Mouse (Mus musculus) small intestine, adult 2 months (tissue): Measurements from ENCODE around the gene Srcin1. TPM values are rescaled to one million over a fixed set of nuclear protein-coding genes. Genes with fewer than 3 reads are reported as not detected.
A peak's percentile ranks its signal among the peaks of the same experiment; 100 is the strongest.

Experiments used
- H3K27ac ChIP-seq: fragments of 200-500 bp; 2 replicates; pipeline ENCODE4 v1.5.1; 2012; ENCODE audit warnings: low read depth, low read length, control low read depth, inconsistent platforms; ENCODE audit not compliant: insufficient read depth
- H3K27me3 ChIP-seq: fragments of 200-500 bp; 2 replicates; pipeline ENCODE4 v1.6.1; 2012; ENCODE audit warnings: mild to moderate bottlenecking, moderate library complexity, low read length, inconsistent platforms; ENCODE audit not compliant: control insufficient read depth, insufficient read depth
- H3K36me3 ChIP-seq: fragments of 200-500 bp; 2 replicates; pipeline ENCODE4 v1.6.1; 2012; ENCODE audit warnings: mild to moderate bottlenecking, low read length, control low read depth, inconsistent platforms; ENCODE audit not compliant: control insufficient read depth, insufficient read depth
- H3K4me1 ChIP-seq: fragments of 200-500 bp; 2 replicates; pipeline ENCODE4 v1.6.1; 2012; ENCODE audit warnings: low read length, inconsistent platforms, mixed read lengths; ENCODE audit not compliant: control insufficient read depth, insufficient read depth, insufficient read length
- H3K4me3 ChIP-seq: fragments of 200-500 bp; 2 replicates; pipeline ENCODE4 v1.5.1; 2012; ENCODE audit warnings: low read depth, mild to moderate bottlenecking, control low read depth, inconsistent platforms, low read length, moderate library complexity
- CTCF ChIP-seq: fragments of 200-500 bp; IDR thresholded peaks from 2 replicates; pipeline ENCODE4 v1.5.1; 2012; ENCODE audit warnings: low read depth, mild to moderate bottlenecking, control low read depth, inconsistent platforms, low read length, moderate library complexity, mixed read lengths; ENCODE audit not compliant: insufficient replicate concordance, insufficient read length; ENCODE audit errors: extremely low read depth
- POLR2A ChIP-seq: fragments of 200-500 bp; IDR thresholded peaks from 2 replicates; pipeline ENCODE4 v1.6.1; 2012; ENCODE audit warnings: low read depth, mild to moderate bottlenecking, control low read depth, inconsistent platforms, low read length, moderate library complexity
- WGBS: fragments of 180-500 bp; shearing (Covaris S2); methylation state at CpG from one replicate; pipeline ENCODE4 v1.1.7; 2018; 5-methylcytosine and 5-hydroxymethylcytosine counted together
- polyA plus RNA-seq: library from polyadenylated mRNA; depleted of rRNA; stranded (reverse); fragments of >200 nt; gene quantifications from 2 replicates; pipeline ENCODE4 v1.2.3, GENCODE M21; 2012

Gene Srcin1
- polyA plus RNA-seq, 1 experiment: 0.53 TPM

DNA sequence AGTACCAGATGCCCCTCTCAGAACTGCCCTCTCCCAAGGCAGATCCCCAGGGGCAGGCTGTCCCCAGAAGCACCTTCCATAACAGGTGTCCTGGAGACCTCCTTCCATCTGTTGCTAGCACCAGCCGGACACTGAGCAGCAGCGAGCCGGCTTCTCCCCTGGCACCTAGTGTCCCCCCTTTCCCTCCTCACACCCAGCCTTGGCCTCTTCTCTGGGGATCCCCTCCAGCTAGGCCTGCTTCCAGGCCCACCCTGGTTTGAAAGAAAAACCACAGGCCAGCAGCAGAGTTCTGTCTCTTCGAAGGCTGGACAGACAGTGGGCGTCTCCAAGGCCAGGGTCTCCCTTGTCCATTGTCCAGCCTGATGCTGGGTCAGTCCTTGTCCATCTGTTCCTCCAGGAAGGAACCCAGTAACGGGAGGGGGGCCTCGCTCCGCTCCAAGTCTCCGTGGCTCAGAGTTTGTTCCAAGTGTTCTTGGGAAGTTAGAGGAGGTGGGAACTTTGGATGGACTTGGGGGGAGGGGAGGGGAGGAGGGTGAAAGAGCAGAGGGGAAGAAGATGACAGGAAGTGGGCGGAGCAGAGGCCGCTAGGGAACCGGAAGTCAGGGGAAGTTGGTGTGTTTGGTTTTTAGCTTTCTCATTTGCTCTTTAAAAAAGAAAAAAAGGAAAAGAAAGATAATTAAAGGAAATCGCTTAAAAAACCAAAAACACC, 64.2 kb downstream of the Srcin1 start:
- WGBS: 51% methylated on average over 13 of the region's 13 CpGs
- Histone ChIP-seq H3K4me3 (peak overlapping the region; percentile 28), H3K27ac (no peak overlapping the region), H3K27me3 (peaks cover 3% of the 10 kb centered on the region; the same call in 1 of the 2 replicates), H3K4me1 (no peaks in the 10 kb centered on the region), H3K36me3 (no peaks in the 10 kb centered on the region)
- no peak for TF ChIP-seq CTCF
- no peak for TF ChIP-seq POLR2A

DNA sequence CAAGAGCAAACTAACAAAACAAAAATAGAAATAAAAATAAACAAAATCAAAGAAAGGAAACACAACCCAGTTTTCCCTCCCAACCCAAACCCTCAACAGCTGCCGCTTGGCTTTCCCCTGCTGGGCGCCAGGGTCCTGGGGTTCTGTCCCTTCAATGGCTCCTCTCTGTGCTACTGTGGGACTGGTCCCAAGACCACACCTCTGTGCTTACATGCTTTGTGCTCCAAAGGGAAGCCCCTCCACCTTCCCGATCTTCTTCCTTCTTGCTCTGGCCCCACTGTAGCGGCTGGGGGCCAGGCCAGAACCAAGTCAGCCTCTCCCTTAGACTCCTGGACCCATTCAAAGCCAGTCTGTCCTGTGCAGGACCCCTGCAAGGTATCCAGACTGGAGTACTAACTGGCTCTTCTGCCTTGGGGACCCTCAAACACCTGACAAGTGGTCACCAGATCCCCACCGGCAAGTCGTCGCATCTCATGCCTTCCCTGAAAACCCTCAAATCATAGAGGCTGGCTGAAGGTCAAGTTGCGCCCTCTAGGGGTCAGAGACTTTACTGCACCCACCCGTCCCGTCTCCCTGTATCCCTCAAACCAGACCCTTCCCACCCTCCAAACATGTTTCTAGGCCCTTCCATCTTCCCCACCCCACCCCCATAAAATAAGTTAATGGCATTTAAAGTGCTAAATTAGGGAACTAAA, 64.9 kb downstream of the Srcin1 start:
- H3K4me3 ChIP-seq: no peak overlapping the region
- H3K36me3 ChIP-seq: no peaks in the 10 kb centered on the region
- 30% methylated on average over 10 of the region's 10 CpGs for WGBS
- no peaks in the 10 kb centered on the region for H3K4me1 ChIP-seq
- peaks cover 3% of the 10 kb centered on the region; the same call in 1 of the 2 replicates for H3K27me3 ChIP-seq
- TF ChIP-seq CTCF (peak; percentile 69), POLR2A (no peak)
- no peak overlapping the region for H3K27ac ChIP-seq

DNA sequence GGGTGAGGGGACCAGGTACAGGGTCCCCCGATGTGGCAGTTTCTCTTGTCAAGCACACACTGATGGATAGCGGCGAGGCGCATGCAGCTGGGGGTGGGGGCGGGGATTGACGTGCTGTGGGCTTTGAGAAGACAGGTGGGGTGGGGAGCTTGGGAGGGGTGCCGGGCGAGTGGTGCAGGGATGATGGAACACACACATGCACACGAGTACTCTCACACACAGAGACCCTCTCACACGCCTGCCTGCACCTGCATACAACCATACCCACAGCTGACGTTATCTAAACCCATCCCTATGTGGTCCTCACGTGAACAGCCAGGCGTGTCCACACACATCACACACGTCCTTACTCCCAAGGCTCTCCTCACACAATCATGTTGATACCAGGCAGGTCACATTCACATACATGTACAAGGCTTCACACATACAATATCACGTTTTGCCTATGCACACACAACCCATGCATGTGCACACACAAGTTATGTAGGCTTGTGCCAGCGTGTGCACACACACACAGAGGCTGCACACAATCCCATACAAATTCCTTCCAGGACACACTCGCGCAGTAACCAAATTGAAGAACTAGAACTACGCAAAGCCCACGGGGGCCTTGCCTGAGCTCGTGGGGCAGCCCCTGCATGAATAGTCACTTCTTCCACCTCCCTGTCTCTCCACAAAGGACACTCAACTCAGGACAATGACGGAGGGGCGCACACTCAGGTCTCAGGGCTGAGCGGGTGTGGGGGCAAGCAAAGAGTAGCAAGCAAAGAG, 66.1 kb downstream of the Srcin1 start:
- no peak for TF ChIP-seq POLR2A
- TF ChIP-seq CTCF: no peak
- no peaks in the 10 kb centered on the region for H3K36me3 ChIP-seq
- H3K4me3 ChIP-seq: no peak overlapping the region
- WGBS: 59% methylated on average over 24 of the region's 24 CpGs
- H3K27me3 ChIP-seq: no peaks in the 10 kb centered on the region
- no peak overlapping the region for H3K27ac ChIP-seq
- no peaks in the 10 kb centered on the region for H3K4me1 ChIP-seq

DNA sequence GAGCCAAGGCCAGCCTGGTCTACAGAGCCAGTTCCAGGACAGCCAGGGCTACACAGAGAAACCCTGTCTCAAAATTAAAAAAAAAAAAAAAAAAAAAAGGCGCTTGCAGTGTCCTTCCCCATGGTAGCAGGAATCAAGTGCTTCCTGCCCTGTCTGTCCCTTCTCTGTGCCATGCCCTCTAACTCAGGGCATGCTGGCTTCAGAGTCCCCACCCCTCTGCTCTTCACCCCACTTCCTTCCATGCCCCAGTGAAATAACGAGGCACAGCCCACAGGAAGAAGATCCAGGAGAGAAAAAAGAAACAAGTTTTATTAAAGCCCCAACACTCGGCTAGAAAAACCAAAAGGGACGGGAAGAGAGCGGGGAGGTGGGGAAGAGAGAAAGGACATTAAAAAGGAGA, 66.9 kb downstream of the Srcin1 start:
- Histone ChIP-seq H3K36me3 (no peaks in the 10 kb centered on the region), H3K27me3 (no peaks in the 10 kb centered on the region), H3K4me1 (no peaks in the 10 kb centered on the region), H3K4me3 (no peak overlapping the region), H3K27ac (no peak overlapping the region)
- 48% methylated on average over 5 of the region's 5 CpGs for WGBS
- TF ChIP-seq POLR2A (no peak), CTCF (no peak)

DNA sequence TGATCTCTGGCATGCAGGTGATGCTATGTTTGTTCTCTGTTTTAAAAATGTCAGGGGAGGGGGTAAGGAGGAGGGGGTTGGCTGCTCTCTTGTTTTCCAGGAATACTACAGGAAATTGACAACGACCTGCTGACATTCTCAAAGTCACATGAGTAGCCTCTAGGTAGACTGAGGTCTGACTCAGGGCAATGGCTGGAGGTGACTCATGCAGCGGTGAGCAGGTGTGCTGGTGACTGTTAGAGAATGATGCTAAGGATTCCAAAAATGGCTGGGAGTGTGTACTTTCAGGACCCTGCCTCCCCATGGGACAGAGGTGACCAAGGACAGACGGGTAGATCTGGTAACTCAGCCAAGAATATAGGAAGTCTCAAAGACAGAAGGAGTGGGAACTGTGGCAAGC, 67.8 kb downstream of the Srcin1 start:
- Histone ChIP-seq H3K4me3 (no peak overlapping the region), H3K36me3 (no peaks in the 10 kb centered on the region), H3K27me3 (no peaks in the 10 kb centered on the region), H3K4me1 (no peaks in the 10 kb centered on the region), H3K27ac (no peak overlapping the region)
- 65% methylated on average over 3 of the region's 3 CpGs for WGBS
- TF ChIP-seq CTCF: no peak
- no peak for TF ChIP-seq POLR2A

DNA sequence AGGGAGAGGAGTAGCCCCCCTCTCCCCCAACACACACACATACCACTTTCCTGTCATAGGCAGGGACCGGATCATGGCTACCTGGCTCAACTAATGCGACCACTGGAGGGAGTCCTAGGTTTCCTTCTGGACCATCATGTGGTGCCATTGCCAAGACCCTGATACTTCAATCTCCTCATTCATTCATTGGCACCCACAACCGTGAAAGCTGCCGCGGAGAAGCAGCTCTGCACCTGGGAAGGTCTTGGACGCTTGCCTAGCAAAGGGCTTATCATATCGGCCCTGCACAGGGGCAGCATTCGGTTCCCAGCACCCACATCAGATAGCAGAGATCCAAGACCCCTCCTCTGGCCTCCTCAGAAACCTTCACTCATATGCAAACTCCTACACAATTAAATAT, 69.7 kb downstream of the Srcin1 start:
- Histone ChIP-seq H3K4me1 (no peaks in the 10 kb centered on the region), H3K4me3 (no peak overlapping the region), H3K27me3 (0 out of 2 replicates have a peak, but pooled peaks cover 7% of the 10 kb centered on the region), H3K27ac (no peak overlapping the region), H3K36me3 (no peaks in the 10 kb centered on the region)
- WGBS: 44% methylated on average over 8 of the region's 8 CpGs
- TF ChIP-seq CTCF (no peak), POLR2A (no peak)

DNA sequence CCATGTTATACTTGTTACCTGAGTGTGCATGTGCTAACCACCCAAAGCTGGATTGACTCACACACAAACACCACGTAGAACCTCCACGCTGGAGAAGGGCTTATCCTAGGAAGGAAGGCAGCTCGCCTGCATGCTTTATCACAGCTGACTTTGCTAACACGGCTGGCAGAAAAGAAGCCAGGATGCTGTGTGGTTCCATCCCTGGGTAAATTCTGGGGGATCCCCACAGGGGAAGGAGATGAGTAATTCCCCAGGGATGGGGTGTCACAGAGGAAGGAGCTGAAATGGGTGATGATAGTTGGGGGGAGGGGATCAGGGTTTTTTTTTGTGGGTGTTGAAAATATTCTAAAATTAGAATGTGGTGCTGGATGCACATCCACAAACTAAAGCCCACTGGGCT, 70.2 kb downstream of the Srcin1 start:
- TF ChIP-seq POLR2A: no peak
- TF ChIP-seq CTCF: no peak
- peaks cover 13% of the 10 kb centered on the region for H3K27me3 ChIP-seq
- 69% methylated on average over 4 of the region's 4 CpGs for WGBS
- no peak overlapping the region for H3K27ac ChIP-seq
- no peaks in the 10 kb centered on the region for H3K4me1 ChIP-seq
- no peaks in the 10 kb centered on the region for H3K36me3 ChIP-seq
- H3K4me3 ChIP-seq: no peak overlapping the region
